Mouse (Mus musculus) erythroblast, adult 5-6 weeks (primary cell): ENCODE results near the gene Amer2. TPM values are rescaled to one million over a fixed set of nuclear protein-coding genes. Genes with fewer than 3 reads are reported as not detected.
"Not testable (repeated sequence)": the region's sequence is repeated elsewhere in the genome, so short reads cannot be mapped to it uniquely, and the experiment has no call there.

ENCODE experiments used
- ATAC-seq: replicated peaks from 2 replicates; pipeline ENCODE4 v1.8.0; 2016; ENCODE audit warnings: moderate number of reproducible peaks, mild to moderate bottlenecking, moderate TSS enrichment, inconsistent platforms; ENCODE audit not compliant: poor library complexity, low FRiP score, severe bottlenecking
- total RNA-seq, 2 experiments: library from RNA; stranded (forward) in 1 of 2; stranded (reverse) in 1 of 2; fragments of 150-400 nt in 1 of 2; fragments of 200-764, 138-1000 nt in 1 of 2; gene quantifications; 2 replicates each; pipeline versions ENCODE4 v1.2.3 to v1.2.4; 2015 to 2017; ENCODE audit warnings: low replicate concordance in 2 of 2

The Amer2 gene
- total RNA-seq (2015; ENCODE audit: low replicate concordance) (0.21 and 2.5 TPM in 2 replicates), total RNA-seq (2017; ENCODE audit: low replicate concordance) (0.51 and 0.98 TPM in 2 replicates)

- ATAC-seq, result no peak
Observed at GRCm38 (mm10) chr14:60372821-60373309, at the start of gene Amer2. Gene Amer2 (plus strand): TSS chr14:60373259.

- not testable (repeated sequence) for ATAC-seq
Observed at GRCm38 (mm10) chr14:60340001-60340400, 33.1 kb upstream of the Amer2 start.

GRCm38 (mm10) chr14:60340570-60340969, 32.5 kb upstream of the Amer2 start:
- ATAC-seq, result no peak

- ATAC-seq, result no peak
Observed at GRCm38 (mm10) chr14:60345326-60345876, 27.7 kb upstream of the Amer2 start.

- ATAC-seq, result no peak
Observed at GRCm38 (mm10) chr14:60358347-60358746, 14.7 kb upstream of the Amer2 start.

GRCm38 (mm10) chr14:60361380-60362212, 11.5 kb upstream of the Amer2 start:
- ATAC-seq, result no peak

- ATAC-seq, result no peak
Observed at GRCm38 (mm10) chr14:60366729-60367128, 6.3 kb upstream of the Amer2 start.

GRCm38 (mm10) chr14:60368769-60369666, 4.0 kb upstream of the Amer2 start:
- ATAC-seq, result no peak

- no peak for ATAC-seq
Observed at GRCm38 (mm10) chr14:60369667-60370315, 3.3 kb upstream of the Amer2 start.

GRCm38 (mm10) chr14:60377107-60377506, 4.0 kb downstream of the Amer2 start:
- ATAC-seq, result no peak

GRCm38 (mm10) chr14:60377546-60377945, 4.5 kb downstream of the Amer2 start:
- ATAC-seq, result no peak

GRCm38 (mm10) chr14:60378057-60378565, 5.1 kb downstream of the Amer2 start:
- ATAC-seq, result no peak

- ATAC-seq, result no peak
Observed at GRCm38 (mm10) chr14:60378566-60379322, 5.7 kb downstream of the Amer2 start.

- no peak for ATAC-seq
Observed at GRCm38 (mm10) chr14:60379323-60379957, 6.4 kb downstream of the Amer2 start.

- no peak for ATAC-seq
Observed at GRCm38 (mm10) chr14:60379958-60380330, 6.9 kb downstream of the Amer2 start.

- ATAC-seq, result no peak
Observed at GRCm38 (mm10) chr14:60381671-60382070, 8.6 kb downstream of the Amer2 start.

- no peak for ATAC-seq
Observed at GRCm38 (mm10) chr14:60383816-60384215, 10.8 kb downstream of the Amer2 start.

- no peak for ATAC-seq
Observed at GRCm38 (mm10) chr14:60384269-60384668, 11.2 kb downstream of the Amer2 start.
